Mouse (Mus musculus): Measurements from ENCODE around the gene Psmg3. TPM values are rescaled to one million over a fixed set of nuclear protein-coding genes. Genes with fewer than 3 reads are reported as not detected.

Gene Psmg3
- polyA plus RNA-seq, 1 experiment from 2014 or later: 102 TPM

- H3K27me3 ChIP-seq (ENCODE audit: low read depth, poor library complexity, severe bottlenecking): no peaks in the 10 kb centered on the region
- no peak overlapping the region for H3K4me3 ChIP-seq
- no peaks in the 10 kb centered on the region for H3K4me1 ChIP-seq
- WGBS: 87% methylated on average over 8 of the region's 8 CpGs
- H3K36me3 ChIP-seq: no peaks in the 10 kb centered on the region
- H3K27ac ChIP-seq (replicated peaks): no peak overlapping the region
- DNase-seq (ENCODE audit: low spot score): no peak
- H3K9me3 ChIP-seq (replicated peaks): no peaks in the 10 kb centered on the region
Measured at GRCm38 (mm10) chr5:139781406-139781805, 45.3 kb downstream of the Psmg3 start.

DNA sequence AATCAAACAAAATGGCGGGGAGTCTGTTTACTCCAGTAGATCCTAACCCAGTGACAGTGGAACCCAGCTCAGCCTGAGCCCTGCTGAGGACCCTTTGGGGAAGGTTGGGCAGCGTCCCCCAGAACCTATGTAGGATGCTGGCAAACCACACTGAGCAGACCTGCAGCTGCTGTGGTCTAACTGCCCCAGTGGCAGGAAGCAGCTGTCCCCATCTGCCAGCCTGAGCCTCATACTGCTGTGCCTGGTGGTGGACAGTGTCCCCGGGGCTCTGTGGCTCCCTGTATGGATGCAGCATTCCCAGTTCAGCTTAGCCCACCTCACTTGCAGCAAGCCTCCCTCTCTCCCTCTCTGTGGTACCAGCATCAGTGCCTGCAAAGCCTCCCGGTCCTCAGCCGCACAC is 49.7 kb downstream of the Psmg3 start:
- Histone ChIP-seq H3K4me3 (no peak overlapping the region), H3K27ac (replicated peaks) (no peak overlapping the region), H3K9me3 (replicated peaks) (no peaks in the 10 kb centered on the region), H3K36me3 (peaks cover 23% of the 10 kb centered on the region), H3K4me1 (peaks cover 13% of the 10 kb centered on the region), H3K27me3 (ENCODE audit: low read depth, poor library complexity, severe bottlenecking) (no peaks in the 10 kb centered on the region)
- WGBS: 83% methylated on average over 5 of the region's 5 CpGs
- DNase-seq (ENCODE audit: low spot score): no peak

DNA sequence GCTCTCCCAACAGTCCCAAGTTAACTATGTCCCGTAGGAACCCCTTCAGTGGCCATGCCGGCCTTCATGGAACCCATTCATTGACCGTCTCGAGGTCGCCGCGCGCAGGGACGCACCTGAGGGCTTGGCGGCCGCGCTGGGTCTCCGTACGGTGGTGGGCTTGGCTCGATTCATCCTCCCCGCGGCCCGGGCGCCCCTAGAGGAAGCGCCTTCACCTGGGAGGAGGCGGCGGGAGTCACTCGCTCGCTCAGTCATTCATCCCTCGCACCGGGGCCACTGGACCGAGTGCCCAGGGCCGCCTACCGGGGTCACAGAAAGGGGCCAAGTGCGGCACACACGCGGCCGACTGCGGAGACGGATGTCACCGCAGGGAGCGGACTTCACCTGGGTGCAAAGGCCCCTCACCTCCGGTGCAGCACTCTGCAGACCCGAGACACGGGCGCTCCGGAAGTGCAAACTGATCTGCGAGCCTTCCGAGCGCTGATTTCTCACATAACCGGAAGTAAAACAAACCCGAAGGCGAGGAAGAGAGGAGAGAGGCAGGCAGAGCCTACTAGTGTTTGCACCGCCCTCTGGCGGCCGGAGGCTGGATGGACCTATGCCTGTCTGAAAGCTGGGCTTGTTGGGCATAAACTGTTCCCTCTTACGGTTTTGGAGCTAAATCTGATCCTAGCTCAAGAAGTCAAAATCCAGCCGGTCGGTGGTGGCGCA is 51.3 kb downstream of the Psmg3 start, which contains the start of gene Ints1:
TSS of gene Ints1 (minus strand) at position 459 of the 711 bp plus-strand sequence.
- peaks cover 13% of the 10 kb centered on the region for H3K4me1 ChIP-seq
- peak; percentile 92 for DNase-seq (ENCODE audit: low spot score)
- H3K27ac ChIP-seq (replicated peaks): peak within 1 kb of the TSS; percentile 83
- WGBS: under 1% methylated on average over 55 of the region's 55 CpGs
- peaks cover 39% of the 10 kb centered on the region for H3K36me3 ChIP-seq
- no peaks in the 10 kb centered on the region for H3K27me3 ChIP-seq (ENCODE audit: low read depth, poor library complexity, severe bottlenecking)
- H3K4me3 ChIP-seq: peak within 1 kb of the TSS; percentile 100
- no peaks in the 10 kb centered on the region for H3K9me3 ChIP-seq (replicated peaks)

Other genes starting within 250 kb of the Psmg3 start
- gene Micall2, start 90.5 kb downstream of the Psmg3 start, polyA plus RNA-seq (2016; fragmentation: Nextera tagmentation; extraction: Ambion mirVana): 5.7 and 7.8 TPM in 2 replicates
- 33.4 and 34.7 TPM in 2 replicates for gene Ints1, start 51.2 kb downstream of the Psmg3 start, polyA plus RNA-seq (2016; fragmentation: Nextera tagmentation; extraction: Ambion mirVana)
- gene Mafk, start 35.4 kb downstream of the Psmg3 start, polyA plus RNA-seq (2016; fragmentation: Nextera tagmentation; extraction: Ambion mirVana): 9.7 and 9.9 TPM in 2 replicates
- 0.84 and 1.2 TPM in 2 replicates for gene Tmem184a, start 7.0 kb downstream of the Psmg3 start, polyA plus RNA-seq (2016; fragmentation: Nextera tagmentation; extraction: Ambion mirVana)
- not detected in 2 replicates for gene Gm26938, start 478 bp downstream of the Psmg3 start, polyA plus RNA-seq (2016; fragmentation: Nextera tagmentation; extraction: Ambion mirVana)
- gene Elfn1, start 81.1 kb upstream of the Psmg3 start, polyA plus RNA-seq (2016; fragmentation: Nextera tagmentation; extraction: Ambion mirVana): 0.14 and 0.48 TPM in 2 replicates

Measured in midbrain, embryonic 10.5 days (tissue).